12 mouse cellular contexts compared by ENCODE assay signal in genomic region chr6:125152212-125153017, GRCm38 (mm10). TPM values are rescaled to one million over a fixed set of nuclear protein-coding genes. Genes with fewer than 3 reads are reported as not detected.
A peak's percentile ranks its signal among the peaks of the same experiment; 100 is the strongest.
DNase-seq lines count a peak whose midpoint lies in the region; ATAC-seq lines count a peak whose summit lies in the region.
"Had no signal": no experiment of that assay in that cellular context is flagged by ENCODE, and none has a peak within 500 bp of the region (broad histone marks: within the 10 kb centered on the region; RNA-seq: fewer than 3 reads in every experiment).

No protein-coding gene starts in this region.

- peak overlapping the region; percentile 15; the same call in 1 of the 2 replicates for H3K9ac ChIP-seq in liver, embryonic 11.5 days (ENCODE audit: low read depth, low read length)
- no peak overlapping the region for H3K9ac ChIP-seq in intestine, embryonic 15.5 days
- H3K9ac ChIP-seq: embryonic facial prominence, embryonic 12.5 days; heart, embryonic 13.5 days had no signal

- WGBS in liver, embryonic 11.5 days: 44% methylated on average over 22 of the region's 22 CpGs
- WGBS in intestine, embryonic 15.5 days: 76% methylated on average over 22 of the region's 22 CpGs

- ATAC-seq in liver, embryonic 11.5 days (replicated peaks; ENCODE audit: low FRiP score): peak; percentile 48
- peak; percentile 54 for ATAC-seq in granulocyte monocyte progenitor cell, adult 5-6 weeks (replicated peaks; ENCODE audit: poor library complexity, severe bottlenecking)
- no peak for ATAC-seq in erythroblast, adult 5-6 weeks (replicated peaks; ENCODE audit: low FRiP score, poor library complexity, severe bottlenecking)
- ATAC-seq in intestine, embryonic 15.5 days: no peak

- no peaks in the 10 kb centered on the region for H3K9me3 ChIP-seq in liver, embryonic 11.5 days (ENCODE audit: control insufficient read depth, low read length)
- no peaks in the 10 kb centered on the region for H3K9me3 ChIP-seq in megakaryocyte, embryonic 14.5 days
- no peaks in the 10 kb centered on the region for H3K9me3 ChIP-seq in intestine, embryonic 15.5 days
- H3K9me3 ChIP-seq: embryonic facial prominence, embryonic 12.5 days; heart, embryonic 13.5 days had no signal

- H3K4me1 ChIP-seq in liver, embryonic 11.5 days (replicated peaks; ENCODE audit: control insufficient read depth, insufficient read depth, low read length): peaks cover 40% of the 10 kb centered on the region
- peaks cover 71% of the 10 kb centered on the region for H3K4me1 ChIP-seq in megakaryocyte, embryonic 14.5 days
- peaks cover 17% of the 10 kb centered on the region for H3K4me1 ChIP-seq in intestine, embryonic 15.5 days (replicated peaks)

- peak overlapping the region; percentile 20; the same call in 1 of the 2 replicates for H3K27ac ChIP-seq in liver, embryonic 11.5 days (ENCODE audit: low read depth, low read length)
- H3K27ac ChIP-seq in intestine, embryonic 15.5 days: no peak overlapping the region
- H3K27ac ChIP-seq: heart, embryonic 13.5 days had no signal

- DNase-seq in liver, embryonic 11.5 days (ENCODE audit: low spot score): no peak
- DNase-seq in liver: no peak
- peak; percentile 70 for DNase-seq in brain, adult 2 months (ENCODE audit: low read depth, low spot score)
- DNase-seq in right cerebral cortex, postnatal 36 days (ENCODE audit: low spot score in 2 of 2): no peak
- DNase-seq: kidney, adult 9 months; right cerebral cortex, postnatal 4 days had no signal

- peak overlapping the region; percentile 32 for H3K4me2 ChIP-seq in liver, embryonic 11.5 days
- H3K4me2 ChIP-seq in intestine, embryonic 15.5 days (replicated peaks): no peak overlapping the region
- H3K4me2 ChIP-seq: embryonic facial prominence, embryonic 12.5 days; heart, embryonic 13.5 days had no signal

- H3K4me3 ChIP-seq in liver, embryonic 11.5 days (ENCODE audit: low read depth, low read length): no peak overlapping the region
- H3K4me3 ChIP-seq in megakaryocyte, embryonic 14.5 days (replicated peaks): peak overlapping the region; percentile 71
- H3K4me3 ChIP-seq in intestine, embryonic 15.5 days (replicated peaks): no peak overlapping the region
- H3K4me3 ChIP-seq: embryonic facial prominence, embryonic 12.5 days; heart, embryonic 13.5 days had no signal

- peaks cover 11% of the 10 kb centered on the region for H3K36me3 ChIP-seq in liver, embryonic 11.5 days (ENCODE audit: control insufficient read depth, insufficient read depth, low read length)
- H3K36me3 ChIP-seq in megakaryocyte, embryonic 14.5 days (replicated peaks; ENCODE audit: low read length): peaks cover 89% of the 10 kb centered on the region
- H3K36me3 ChIP-seq in intestine, embryonic 15.5 days: peaks cover 3% of the 10 kb centered on the region; the same call in 1 of the 2 replicates

- no peaks in the 10 kb centered on the region for H3K27me3 ChIP-seq in liver, embryonic 11.5 days (replicated peaks; ENCODE audit: control insufficient read depth, insufficient read depth, low read length)
- H3K27me3 ChIP-seq in megakaryocyte, embryonic 14.5 days (replicated peaks): no peaks in the 10 kb centered on the region
- no peaks in the 10 kb centered on the region for H3K27me3 ChIP-seq in intestine, embryonic 15.5 days (replicated peaks)
- H3K27me3 ChIP-seq: embryonic facial prominence, embryonic 12.5 days; heart, embryonic 13.5 days had no signal

RNA-seq across cellular contexts. Expression of gene Iffo1, which starts 7.4 kb away (rescaled TPM):
- polyA plus RNA-seq in liver, embryonic 11.5 days (2014; fragmentation: Nextera tagmentation; extraction: Ambion mirVana): 7.7 and 9.9 TPM in 2 replicates
- total RNA-seq in granulocyte monocyte progenitor cell, adult 5-6 weeks (2014; fragmentation: Nextera tagmentation): 26.4 and 37.4 TPM in 2 replicates
- 11.8 and 14.0 TPM in 2 replicates for total RNA-seq in granulocyte monocyte progenitor cell, adult 5-6 weeks (2017)
- 20.6 and 36.4 TPM in 2 replicates for polyA plus RNA-seq in megakaryocyte, embryonic 14.5 days (2012; ENCODE audit: insufficient read depth, low replicate concordance)
- total RNA-seq in erythroblast, adult 5-6 weeks (2015; ENCODE audit: low replicate concordance): 3.1 and 6.9 TPM in 2 replicates
- total RNA-seq in erythroblast, adult 5-6 weeks (2017; ENCODE audit: low replicate concordance): 2.2 and 10.9 TPM in 2 replicates
- 6.9 and 7.2 TPM in 2 replicates for polyA plus RNA-seq in intestine, embryonic 15.5 days (2015; fragmentation: Nextera tagmentation; extraction: Ambion mirVana)

RNA-seq across cellular contexts. Expression of gene Gapdh, which starts 13.9 kb away (rescaled TPM):
- polyA plus RNA-seq in liver, embryonic 11.5 days (2014; fragmentation: Nextera tagmentation; extraction: Ambion mirVana): 2,450 and 2,526 TPM in 2 replicates
- total RNA-seq in granulocyte monocyte progenitor cell, adult 5-6 weeks (2014; fragmentation: Nextera tagmentation): 2,842 and 3,031 TPM in 2 replicates
- total RNA-seq in granulocyte monocyte progenitor cell, adult 5-6 weeks (2017): 1,694 and 2,022 TPM in 2 replicates
- polyA plus RNA-seq in megakaryocyte, embryonic 14.5 days (2012; ENCODE audit: insufficient read depth, low replicate concordance): 5,967 and 19,384 TPM in 2 replicates
- 912 and 913 TPM in 2 replicates for total RNA-seq in erythroblast, adult 5-6 weeks (2015; ENCODE audit: low replicate concordance)
- 174 and 278 TPM in 2 replicates for total RNA-seq in erythroblast, adult 5-6 weeks (2017; ENCODE audit: low replicate concordance)
- polyA plus RNA-seq in intestine, embryonic 15.5 days (2015; fragmentation: Nextera tagmentation; extraction: Ambion mirVana): 2,230 and 2,316 TPM in 2 replicates

RNA-seq across cellular contexts. Expression of gene Nop2, which starts 20.7 kb away (rescaled TPM):
- polyA plus RNA-seq in liver, embryonic 11.5 days (2014; fragmentation: Nextera tagmentation; extraction: Ambion mirVana): 114 and 125 TPM in 2 replicates
- 65.6 and 82.8 TPM in 2 replicates for total RNA-seq in granulocyte monocyte progenitor cell, adult 5-6 weeks (2014; fragmentation: Nextera tagmentation)
- total RNA-seq in granulocyte monocyte progenitor cell, adult 5-6 weeks (2017): 79.2 and 82.4 TPM in 2 replicates
- 18.4 and 24.5 TPM in 2 replicates for polyA plus RNA-seq in megakaryocyte, embryonic 14.5 days (2012; ENCODE audit: insufficient read depth, low replicate concordance)
- 4.8 and 6.7 TPM in 2 replicates for total RNA-seq in erythroblast, adult 5-6 weeks (2015; ENCODE audit: low replicate concordance)
- total RNA-seq in erythroblast, adult 5-6 weeks (2017; ENCODE audit: low replicate concordance): 10.5 and 11.8 TPM in 2 replicates
- 68.1 and 70.3 TPM in 2 replicates for polyA plus RNA-seq in intestine, embryonic 15.5 days (2015; fragmentation: Nextera tagmentation; extraction: Ambion mirVana)

RNA-seq across cellular contexts. Expression of gene Ncapd2, which starts 39.1 kb away (rescaled TPM):
- 150 and 158 TPM in 2 replicates for polyA plus RNA-seq in liver, embryonic 11.5 days (2014; fragmentation: Nextera tagmentation; extraction: Ambion mirVana)
- total RNA-seq in granulocyte monocyte progenitor cell, adult 5-6 weeks (2014; fragmentation: Nextera tagmentation): 242 and 263 TPM in 2 replicates
- total RNA-seq in granulocyte monocyte progenitor cell, adult 5-6 weeks (2017): 242 and 288 TPM in 2 replicates
- polyA plus RNA-seq in megakaryocyte, embryonic 14.5 days (2012; ENCODE audit: insufficient read depth, low replicate concordance): 92.0 and 141 TPM in 2 replicates
- 139 and 148 TPM in 2 replicates for total RNA-seq in erythroblast, adult 5-6 weeks (2015; ENCODE audit: low replicate concordance)
- 137 and 246 TPM in 2 replicates for total RNA-seq in erythroblast, adult 5-6 weeks (2017; ENCODE audit: low replicate concordance)
- polyA plus RNA-seq in intestine, embryonic 15.5 days (2015; fragmentation: Nextera tagmentation; extraction: Ambion mirVana): 83.3 and 96.9 TPM in 2 replicates

RNA-seq across cellular contexts. Expression of gene Mrpl51, which starts 39.2 kb away (rescaled TPM):
- polyA plus RNA-seq in liver, embryonic 11.5 days (2014; fragmentation: Nextera tagmentation; extraction: Ambion mirVana): 287 and 311 TPM in 2 replicates
- total RNA-seq in granulocyte monocyte progenitor cell, adult 5-6 weeks (2014; fragmentation: Nextera tagmentation): 117 and 197 TPM in 2 replicates
- total RNA-seq in granulocyte monocyte progenitor cell, adult 5-6 weeks (2017): 121 and 155 TPM in 2 replicates
- polyA plus RNA-seq in megakaryocyte, embryonic 14.5 days (2012; ENCODE audit: insufficient read depth, low replicate concordance): 68.3 and 124 TPM in 2 replicates
- 40.1 and 54.4 TPM in 2 replicates for total RNA-seq in erythroblast, adult 5-6 weeks (2015; ENCODE audit: low replicate concordance)
- total RNA-seq in erythroblast, adult 5-6 weeks (2017; ENCODE audit: low replicate concordance): 16.4 and 29.8 TPM in 2 replicates
- 267 and 273 TPM in 2 replicates for polyA plus RNA-seq in intestine, embryonic 15.5 days (2015; fragmentation: Nextera tagmentation; extraction: Ambion mirVana)

Comparison
In these comparisons a context has a peak if more than half of its experiments do, and no peak if none do; other contexts are left out.
1. ATAC-seq: peak in liver, embryonic 11.5 days (single experiment) and granulocyte monocyte progenitor cell, adult 5-6 weeks (single experiment); none in erythroblast, adult 5-6 weeks (single experiment) and intestine, embryonic 15.5 days (single experiment).